Mouse (Mus musculus) c-Kit-positive CD71-positive TER-119-positive erythroid progenitor cells, embryonic 14.5 days (primary cell): ENCODE measurements at regions not wholly inside any gene's neighbourhood (a gene's known extent, or its start where the extent isn't known, plus 50 kb on each side); places are given as distances from the start of the nearest gene placed in this dataset.
"Not testable (repeated sequence)": the region's sequence is repeated elsewhere in the genome, so short reads cannot be mapped to it uniquely, and the experiment has no call there.

ENCODE experiments used
- DNase-seq: peaks from one replicate; pipeline ENCODE4 v3.0.0-alpha.2; 2013; ENCODE audit warnings: low spot score

DNA sequence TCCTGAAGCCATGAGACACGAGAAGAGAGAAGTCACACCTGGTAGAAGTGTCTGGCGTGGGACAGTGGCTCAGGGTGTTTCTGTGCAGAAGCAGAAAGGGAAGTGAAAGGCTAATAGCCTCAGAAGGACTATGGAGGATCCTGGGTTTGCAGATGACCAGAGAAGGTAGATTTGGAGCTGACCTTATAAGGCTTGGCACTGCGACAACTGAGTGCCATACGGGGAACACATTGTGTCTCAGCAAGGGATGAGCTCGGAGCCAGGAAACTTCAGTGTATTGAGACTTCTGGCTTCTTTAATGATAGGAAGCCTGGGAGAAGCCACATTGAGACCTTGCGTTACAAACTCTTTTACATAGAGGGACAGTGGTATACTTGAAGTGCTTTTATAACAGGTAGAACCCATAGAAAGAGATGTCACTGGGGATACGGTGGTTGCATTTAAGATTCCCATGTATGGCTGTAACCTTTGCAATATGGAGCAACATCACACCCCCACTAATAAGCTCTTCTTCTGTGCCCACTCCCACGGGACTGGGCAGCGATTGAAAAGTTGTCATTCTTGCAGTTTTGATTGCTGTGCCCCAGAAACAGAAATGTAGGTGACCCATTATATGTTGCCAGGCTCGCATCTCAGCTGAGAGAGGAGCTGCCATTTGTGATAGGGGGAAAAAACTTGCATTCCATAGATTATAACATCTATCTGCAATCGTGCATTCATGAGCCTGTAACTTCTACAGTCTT lies 61.8 kb upstream of the Dync1i1 start:
- no peak for DNase-seq

DNA sequence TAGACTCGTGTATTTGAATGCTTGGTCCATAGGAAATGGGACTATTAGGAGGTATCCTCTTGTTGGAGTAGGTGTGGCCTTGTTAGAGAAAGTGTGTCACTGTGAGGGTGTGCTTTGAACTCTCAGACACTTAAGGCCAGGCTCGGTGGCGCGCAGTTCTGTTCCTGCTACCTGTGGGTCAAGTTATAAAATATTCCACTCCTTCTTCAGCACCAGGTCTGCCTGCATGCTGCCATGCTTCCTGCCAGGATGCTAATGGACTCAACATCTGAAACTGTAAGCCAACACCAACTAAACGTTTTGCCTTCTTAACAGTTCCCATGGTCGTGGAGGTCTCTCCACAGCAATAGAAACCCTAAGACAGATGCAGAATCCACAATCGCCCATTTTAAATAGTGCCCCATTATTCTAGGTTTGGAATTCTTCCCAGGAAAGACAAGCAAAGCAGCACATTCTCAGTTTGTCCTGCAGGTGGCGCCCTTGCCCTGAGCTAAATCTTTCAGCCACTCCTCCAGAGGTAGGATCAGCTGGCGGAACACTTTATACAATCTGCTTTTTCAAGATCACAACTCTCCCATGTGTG lies 80.2 kb upstream of the Dync1i1 start:
- DNase-seq: peak; percentile 28

DNA sequence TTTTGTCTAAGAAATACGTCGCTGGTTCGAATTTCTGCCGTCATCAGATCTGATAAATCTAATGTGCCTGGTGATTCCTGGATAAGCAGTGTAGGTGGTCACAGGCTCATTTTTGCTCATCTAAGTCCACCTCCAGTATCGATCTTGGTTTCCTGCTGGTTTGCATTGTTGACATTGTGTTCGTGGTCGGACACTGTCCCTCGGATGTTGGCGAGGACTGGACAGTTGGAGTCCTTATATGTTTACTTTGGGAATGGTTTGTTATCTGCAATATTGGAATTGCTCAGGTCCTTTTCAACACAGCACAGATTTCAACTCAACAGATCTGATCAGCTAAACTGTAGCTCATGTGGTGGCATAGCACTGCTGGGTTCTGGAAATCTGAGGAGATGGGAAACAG lies 91.2 kb upstream of the Dync1i1 start:
- no peak for DNase-seq

DNA sequence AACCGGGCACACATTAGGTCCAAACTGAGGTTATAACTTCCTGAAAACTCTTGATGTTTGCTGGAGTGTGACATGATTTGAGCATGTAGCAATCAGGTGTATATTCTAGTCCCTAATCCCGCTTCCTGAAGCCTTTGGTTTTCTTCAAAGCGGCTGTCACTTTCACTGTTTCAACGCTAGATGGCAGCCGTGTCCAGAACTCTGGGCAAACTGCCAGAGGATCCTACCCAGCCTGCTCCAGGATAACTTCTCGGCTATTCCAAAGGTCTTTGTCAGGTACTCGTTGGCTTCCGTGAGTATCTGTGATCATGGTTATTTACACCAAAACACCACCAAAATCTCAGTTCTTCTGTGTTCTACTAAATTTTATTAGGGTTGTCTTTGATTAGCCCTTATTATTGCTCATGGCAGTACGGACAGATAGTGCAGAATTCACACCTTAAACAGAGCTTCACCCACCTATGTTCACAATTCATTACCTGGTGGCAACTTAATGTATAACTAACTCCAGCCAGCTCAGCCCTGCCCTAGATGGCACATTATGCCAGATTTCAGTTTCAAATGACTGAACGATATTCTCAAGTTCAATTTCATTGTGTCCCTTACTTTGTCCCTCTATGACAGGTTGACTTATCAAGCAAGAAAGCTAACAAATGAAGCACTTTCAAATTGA lies 92.3 kb upstream of the Dync1i1 start:
- DNase-seq: peak; percentile 22

DNA sequence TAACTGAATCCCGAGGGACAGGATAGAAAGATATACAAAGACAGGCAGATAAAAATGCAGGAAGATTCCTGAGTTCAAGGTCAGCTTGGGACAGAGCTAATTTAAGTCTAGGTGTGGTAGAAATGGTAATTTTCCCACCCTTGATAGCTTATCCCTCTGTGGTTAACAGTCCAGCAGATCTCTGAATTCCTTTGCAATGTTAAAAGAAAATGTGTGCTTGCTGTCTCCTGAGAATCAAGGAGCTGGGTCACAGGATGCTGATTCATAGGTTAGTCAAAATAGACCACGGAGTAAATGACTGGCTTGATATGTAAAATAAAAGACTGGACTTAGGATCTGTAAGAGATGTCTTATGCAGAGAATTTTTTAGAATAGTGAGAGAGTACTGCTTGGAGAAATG lies 101.4 kb upstream of the Dync1i1 start:
- no peak for DNase-seq

DNA sequence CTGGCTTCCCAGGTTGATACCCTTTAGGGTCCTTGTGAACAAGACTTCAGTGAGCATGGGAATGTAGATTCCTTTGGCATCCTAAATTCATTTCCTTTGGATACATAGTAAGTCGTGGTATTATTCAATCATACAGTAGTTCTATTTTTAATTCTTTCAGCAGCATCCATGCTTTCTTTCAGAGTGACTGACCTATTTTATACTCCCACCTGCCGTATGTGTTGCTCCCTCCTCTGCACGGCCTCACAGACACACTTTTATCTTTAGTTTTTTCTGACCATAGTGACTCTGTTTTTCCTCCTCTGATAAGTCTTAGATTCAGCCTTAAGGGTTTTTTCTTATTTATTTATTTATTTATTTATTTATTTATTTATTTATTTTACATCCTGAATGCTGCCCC lies 103.9 kb upstream of the Dync1i1 start:
- no peak for DNase-seq

DNA sequence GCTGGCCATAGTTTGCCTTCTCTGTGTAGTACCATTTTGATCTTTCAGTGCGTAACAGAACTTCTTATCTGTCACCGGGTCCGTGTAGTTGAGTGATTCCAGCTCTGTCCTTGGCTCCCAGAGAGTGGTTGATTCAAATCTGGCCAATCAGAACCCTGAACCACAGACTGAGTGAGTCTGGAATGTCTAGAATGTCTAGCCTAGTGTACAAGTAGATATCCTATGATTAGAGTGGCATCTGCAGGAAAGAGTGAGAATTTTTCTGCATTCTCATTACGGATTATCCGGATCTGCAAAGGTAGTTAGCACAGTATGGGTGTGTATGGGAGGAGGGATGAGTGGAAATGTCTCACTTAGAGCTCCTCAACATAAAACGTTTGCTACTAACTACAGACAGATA lies 97.9 kb upstream of the Pdk4 start:
- no peak for DNase-seq

DNA sequence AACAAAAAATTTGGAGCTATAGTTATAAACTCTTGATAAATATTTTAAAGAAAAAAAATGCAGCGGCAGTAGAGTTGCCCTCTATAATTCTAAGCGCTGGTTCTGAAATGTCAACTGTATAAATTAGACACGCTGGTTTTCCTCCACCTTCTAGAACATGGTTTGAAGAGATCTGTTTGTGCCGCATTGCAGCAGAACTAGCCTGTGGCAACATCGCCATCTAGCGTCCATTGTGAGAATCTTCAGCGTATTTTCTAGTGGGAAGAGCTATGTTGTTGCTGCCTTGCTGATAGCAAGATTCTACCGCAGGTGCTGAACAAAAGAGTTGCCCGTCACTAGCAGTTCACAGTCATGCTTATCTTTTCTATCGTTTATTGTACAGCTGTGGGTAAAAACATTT lies 93.5 kb upstream of the Pdk4 start:
- peak; percentile 65 for DNase-seq

DNA sequence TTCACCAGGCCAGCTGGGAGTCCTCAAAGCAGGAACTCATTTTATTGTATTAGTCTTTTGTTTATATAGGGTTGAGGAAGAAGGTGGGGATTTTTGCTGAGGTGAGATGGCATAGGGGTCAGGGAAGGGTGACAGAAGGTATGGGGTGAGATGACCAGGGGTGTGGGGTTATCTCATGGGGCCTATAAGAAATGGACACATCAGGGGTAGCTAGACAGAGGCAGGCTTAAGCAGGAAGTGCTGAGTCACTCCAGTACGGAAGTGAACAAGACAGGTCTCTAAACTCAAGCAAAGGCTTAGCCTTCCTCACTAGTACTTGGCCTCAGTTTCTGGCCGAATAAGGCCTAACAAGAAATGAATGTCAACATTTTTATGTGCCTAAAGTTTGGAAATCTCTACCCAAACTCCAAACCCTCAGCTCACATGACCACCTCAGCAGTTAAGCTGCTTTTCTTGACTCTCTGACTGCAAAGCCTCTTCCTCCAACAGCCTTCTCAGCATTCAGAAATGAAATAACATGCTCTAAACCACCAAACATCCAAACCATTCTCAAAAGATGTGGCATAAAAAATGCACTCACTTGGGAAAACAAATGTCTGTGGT lies 86.9 kb upstream of the Pdk4 start:
- no peak for DNase-seq

DNA sequence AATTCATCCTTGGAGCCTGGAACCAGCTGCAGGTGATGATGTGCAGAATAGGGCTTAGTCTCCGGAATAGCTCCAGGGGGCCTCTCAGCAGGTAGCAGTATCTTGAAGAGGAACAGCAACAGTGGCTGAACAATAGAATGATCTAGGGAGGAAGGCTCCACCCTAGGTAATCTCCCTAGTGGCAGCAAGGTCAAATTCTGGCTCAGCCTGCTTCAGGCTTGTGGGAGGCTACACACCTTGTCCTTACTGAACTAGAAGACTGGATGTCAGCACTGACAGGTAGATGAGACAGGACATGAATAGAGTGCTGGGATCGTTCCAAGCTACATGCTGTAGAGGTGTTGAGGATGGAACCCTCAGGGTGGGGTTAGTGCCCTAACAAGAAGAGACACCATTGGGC lies 80.8 kb upstream of the Pdk4 start:
- DNase-seq: not testable (repeated sequence)

DNA sequence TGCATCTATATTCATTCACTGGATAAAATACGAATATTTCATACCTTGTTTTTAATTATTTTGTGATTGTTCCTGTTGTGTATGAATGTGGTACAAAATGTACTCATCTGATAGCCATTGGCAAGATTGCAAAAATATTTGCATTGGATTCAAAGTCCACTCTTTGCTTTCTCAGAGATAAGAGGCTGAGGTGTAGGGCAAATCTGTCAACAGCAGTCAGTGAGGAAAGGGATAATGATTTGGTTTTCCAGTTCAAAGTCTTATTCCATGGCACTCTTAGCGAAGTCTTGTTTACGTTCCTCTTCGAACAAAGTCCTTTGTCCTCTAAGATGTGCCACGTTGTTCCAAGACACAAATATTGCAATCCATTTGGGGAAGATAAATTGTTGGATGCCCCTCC lies 70.5 kb upstream of the Pdk4 start:
- no peak for DNase-seq

DNA sequence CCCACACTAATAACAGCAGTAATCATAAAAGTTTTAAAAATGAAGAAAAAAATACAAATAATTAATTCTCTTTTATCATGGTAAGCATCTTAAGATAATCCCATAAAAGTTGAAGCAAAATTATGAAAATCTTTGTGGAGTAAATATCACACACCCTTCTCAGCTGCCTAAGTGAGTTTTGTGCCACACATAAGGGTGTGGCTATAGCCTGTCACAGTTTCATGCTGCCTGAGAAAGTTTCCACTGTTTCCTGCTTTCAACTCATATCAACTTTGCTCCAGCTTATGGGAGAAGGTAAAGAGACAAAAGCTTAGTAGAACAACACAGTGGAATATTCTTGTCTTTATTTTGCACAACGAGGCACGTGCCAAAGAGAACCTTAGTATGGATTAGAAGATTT lies 68.9 kb upstream of the Pdk4 start:
- DNase-seq: no peak

DNA sequence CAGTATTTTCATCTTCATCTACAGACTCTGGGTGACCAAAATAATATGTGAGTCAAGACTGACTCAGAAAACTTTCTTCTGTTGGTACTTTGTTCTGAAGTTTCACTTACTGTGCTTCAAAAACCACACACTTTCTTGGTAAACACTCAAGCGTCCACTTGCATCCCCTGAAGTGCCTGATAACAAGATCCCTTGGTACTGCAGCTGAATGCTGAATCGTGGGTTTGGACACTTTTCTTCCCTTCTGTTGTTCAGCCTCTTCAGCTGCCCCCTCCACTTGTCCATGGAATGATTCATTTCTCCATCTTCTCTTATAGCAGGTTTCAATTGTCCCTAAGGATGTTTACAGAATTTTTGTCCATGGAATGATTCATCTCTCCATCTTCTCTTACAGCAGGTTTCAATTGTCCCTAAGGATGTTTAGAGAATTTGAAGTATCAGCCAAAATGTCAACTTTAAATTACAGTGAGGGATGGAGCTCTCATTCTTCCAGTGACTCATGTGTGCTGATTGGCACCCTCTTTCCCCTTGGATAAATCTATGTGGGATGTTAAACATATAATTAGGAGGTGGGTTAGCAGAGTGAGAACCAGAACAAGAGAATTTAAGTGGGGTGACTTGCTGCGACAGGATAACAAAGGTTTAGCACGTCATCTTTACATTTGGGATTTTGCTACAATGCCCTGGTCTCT lies 57.7 kb upstream of the Pdk4 start:
- no peak for DNase-seq

DNA sequence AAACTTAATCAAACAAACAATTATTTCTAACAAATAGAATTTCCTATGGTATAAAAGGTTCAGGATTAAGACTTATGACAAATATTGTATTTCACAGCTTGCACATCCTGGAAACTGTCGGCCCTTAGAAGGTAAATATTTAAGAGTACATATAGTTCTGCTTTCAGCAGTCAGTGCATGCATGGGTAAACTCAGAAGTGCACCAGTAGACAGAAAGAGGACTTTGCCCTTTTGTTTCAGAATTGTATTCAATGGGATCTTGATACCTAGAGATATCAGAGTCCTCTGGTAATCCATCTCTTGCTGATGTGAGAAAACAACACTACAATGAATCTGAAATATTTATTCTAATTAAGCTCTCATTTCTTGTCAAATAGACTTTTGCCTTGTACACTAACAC lies 54.0 kb upstream of the Pdk4 start:
- DNase-seq: no peak
